Mouse (Mus musculus) megakaryocyte-erythroid progenitor cell, adult 5-6 weeks (primary cell): ENCODE results near the gene Creld1. TPM values are rescaled to one million over a fixed set of nuclear protein-coding genes. Genes with fewer than 3 reads are reported as not detected.
A peak's percentile ranks its signal among the peaks of the same experiment; 100 is the strongest.

Experiments
- ATAC-seq: replicated peaks from 2 replicates; pipeline ENCODE4 v1.8.0; 2016; ENCODE audit warnings: mild to moderate bottlenecking, inconsistent platforms; ENCODE audit not compliant: severe bottlenecking, poor library complexity, low FRiP score, low TSS enrichment
- total RNA-seq, 2 experiments: library from RNA; stranded (forward) in 1 of 2; stranded (reverse) in 1 of 2; fragments of 200-1000, 215-1000 nt in 1 of 2; fragments of >200 nt in 1 of 2; fragmentation: Nextera tagmentation in 1 of 2; gene quantifications; 2 replicates each; pipeline ENCODE4 v1.2.3; 2014 to 2017

The Creld1 gene
- total RNA-seq, 2 experiments from 2014 or later = 1.6 to 8.0 TPM

GRCm38 (mm10) chr6:113468512-113468911 lies 14.6 kb upstream of the Creld1 start:
- no peak for ATAC-seq

- ATAC-seq = peak; percentile 85
These were observed 14.1 kb upstream of the Creld1 start for GRCm38 (mm10) chr6:113469021-113469420.

- peak; percentile 62 for ATAC-seq
These were observed 13.7 kb upstream of the Creld1 start for GRCm38 (mm10) chr6:113469432-113469831.

GRCm38 (mm10) chr6:113471297-113471936 lies 11.7 kb upstream of the Creld1 start, which contains the start of gene Il17rc:
Gene Il17rc (plus strand): TSS chr6:113471427.
- ATAC-seq = no peak

GRCm38 (mm10) chr6:113472061-113472460 lies 11.0 kb upstream of the Creld1 start:
- no peak for ATAC-seq

GRCm38 (mm10) chr6:113473246-113473645 lies 9.9 kb upstream of the Creld1 start:
- no peak for ATAC-seq

- peak; percentile 58 for ATAC-seq
These were observed 9.4 kb upstream of the Creld1 start for GRCm38 (mm10) chr6:113473715-113474114.

GRCm38 (mm10) chr6:113477353-113477752 lies 5.7 kb upstream of the Creld1 start:
- ATAC-seq = no peak

- ATAC-seq = no peak
These were observed 4.2 kb upstream of the Creld1 start for GRCm38 (mm10) chr6:113478906-113479305.

- ATAC-seq = no peak
These were observed 2.3 kb upstream of the Creld1 start for GRCm38 (mm10) chr6:113480555-113481373.

- peak; percentile 23 for ATAC-seq
These were observed 509 bp upstream of the Creld1 start for GRCm38 (mm10) chr6:113482477-113483099.

GRCm38 (mm10) chr6:113483729-113484128 lies 632 bp downstream of the Creld1 start:
- peak; percentile 44 for ATAC-seq

- no peak for ATAC-seq
These were observed 4.1 kb downstream of the Creld1 start for GRCm38 (mm10) chr6:113487125-113487576.

GRCm38 (mm10) chr6:113489410-113489809 lies 6.3 kb downstream of the Creld1 start:
- ATAC-seq = no peak

GRCm38 (mm10) chr6:113492101-113492864 lies 9.2 kb downstream of the Creld1 start:
- no peak for ATAC-seq

GRCm38 (mm10) chr6:113494258-113494788 lies 11.2 kb downstream of the Creld1 start:
- peak; percentile 76 for ATAC-seq

- peak; percentile 23; the same call in 1 of the 2 replicates for ATAC-seq
These were observed 12.1 kb downstream of the Creld1 start for GRCm38 (mm10) chr6:113495071-113495675.

- no peak for ATAC-seq
These were observed 16.2 kb downstream of the Creld1 start for GRCm38 (mm10) chr6:113499346-113499745.
